Mouse (Mus musculus) T-helper 2 cell (primary cell): ENCODE data around the gene Spata2.

ENCODE experiments used
- in situ Hi-C: fragments of 300-600 bp; cut with MboI, MseI; formaldehyde crosslinking; loops from one replicate; pipeline ENCODE4 v1.15.1; 2025; ENCODE audit warnings: high pct_unique_total_duplicates

The Spata2 gene

DNA sequence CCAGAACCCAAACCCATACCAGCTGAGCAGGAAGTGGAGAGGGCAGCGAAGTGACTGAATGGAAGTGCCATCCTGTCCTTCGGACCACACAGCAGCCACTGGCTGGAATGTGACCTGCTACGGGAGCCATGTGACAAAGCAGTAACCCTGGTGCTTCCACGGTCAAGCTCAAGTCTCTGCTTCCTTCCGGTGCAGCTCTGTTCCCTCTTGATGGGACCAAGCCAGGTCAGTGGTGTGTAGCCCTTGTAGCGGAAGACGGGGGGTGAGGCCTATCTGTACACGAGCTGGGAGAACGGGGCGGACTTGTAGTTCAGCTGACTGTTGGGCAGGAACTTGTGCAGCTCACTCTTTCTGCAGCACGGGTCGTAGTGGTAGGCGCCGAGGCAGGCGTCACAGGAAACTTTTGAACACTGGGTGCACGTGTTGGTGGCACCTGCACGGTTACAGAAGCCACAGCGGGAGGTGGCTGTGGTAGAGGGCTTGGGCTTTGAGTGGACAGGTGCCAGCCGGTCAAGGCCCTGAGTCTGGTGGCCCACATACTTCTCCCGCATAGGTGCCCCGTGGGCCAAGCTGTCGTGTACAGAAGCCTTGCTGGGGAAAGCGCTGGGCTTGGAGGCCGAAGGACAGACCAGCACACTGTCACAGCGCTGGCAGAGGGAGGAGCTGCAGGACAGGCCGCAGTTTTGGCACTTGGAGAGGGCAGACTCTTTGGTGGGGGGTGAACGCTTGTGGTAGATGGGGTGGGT lies 9.4 kb downstream of the Spata2 start:
- in situ Hi-C loops: no loop called here

DNA sequence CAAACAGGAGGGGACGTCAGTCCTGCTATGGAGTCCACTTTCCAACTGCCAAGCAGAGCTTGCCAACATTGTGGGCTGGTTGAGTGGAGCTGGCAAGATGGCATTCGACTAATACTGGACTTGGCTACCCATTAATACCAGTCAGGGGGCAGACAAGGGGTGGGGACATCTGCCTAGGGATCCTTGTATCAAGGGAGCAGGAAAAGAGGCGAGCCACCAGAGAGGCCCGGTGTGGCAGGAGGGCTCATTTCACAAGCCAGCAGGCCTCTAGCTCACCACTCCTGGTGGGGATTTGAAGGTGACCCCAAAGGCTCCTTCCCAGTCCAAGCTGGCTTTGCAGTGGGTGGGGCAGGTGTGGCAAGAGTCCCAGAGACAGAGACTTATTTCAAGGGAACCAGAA lies 10.0 kb downstream of the Spata2 start:
- in situ Hi-C loops: no loop called here

DNA sequence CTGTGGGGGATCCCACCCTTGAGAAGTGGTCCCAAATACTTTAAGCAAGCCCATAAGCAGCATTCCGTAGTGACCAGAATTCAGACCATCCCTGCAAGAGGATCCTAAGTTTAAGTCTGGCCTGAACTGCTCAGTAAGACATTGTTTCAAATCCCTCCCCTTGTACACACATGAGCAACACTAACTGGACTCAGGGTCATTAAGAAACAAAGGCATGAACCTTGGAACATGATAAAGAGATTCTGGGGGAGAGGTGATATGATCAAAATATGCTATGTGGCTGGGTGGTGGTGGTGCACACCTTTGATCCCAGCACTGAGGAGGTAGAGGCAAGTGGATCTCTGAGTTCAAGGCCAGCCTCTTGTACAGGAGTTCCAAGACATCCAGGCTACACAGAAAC lies 13.2 kb downstream of the Spata2 start:
- in situ Hi-C loops: no loop called here

DNA sequence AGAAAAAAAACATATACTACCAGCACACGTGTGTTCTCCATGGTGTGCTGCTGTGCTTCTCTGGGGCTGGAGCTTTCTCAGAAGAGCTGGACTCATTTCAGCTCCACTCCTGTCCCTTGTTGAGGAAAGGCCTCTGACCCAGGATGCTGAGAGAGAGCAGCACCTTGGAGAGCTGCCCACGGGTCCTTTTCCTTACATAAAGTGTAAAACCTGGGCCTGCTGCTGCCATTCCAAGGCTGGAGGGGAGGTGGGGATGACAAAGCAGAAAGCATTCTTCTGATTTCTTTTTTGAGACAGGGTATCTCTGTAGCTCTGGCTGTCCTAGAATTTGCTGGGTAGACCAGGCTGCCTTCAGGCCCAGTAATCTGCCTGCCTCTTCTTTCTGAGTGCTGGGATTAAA lies 14.6 kb downstream of the Spata2 start:
- in situ Hi-C loops: no loop called here

DNA sequence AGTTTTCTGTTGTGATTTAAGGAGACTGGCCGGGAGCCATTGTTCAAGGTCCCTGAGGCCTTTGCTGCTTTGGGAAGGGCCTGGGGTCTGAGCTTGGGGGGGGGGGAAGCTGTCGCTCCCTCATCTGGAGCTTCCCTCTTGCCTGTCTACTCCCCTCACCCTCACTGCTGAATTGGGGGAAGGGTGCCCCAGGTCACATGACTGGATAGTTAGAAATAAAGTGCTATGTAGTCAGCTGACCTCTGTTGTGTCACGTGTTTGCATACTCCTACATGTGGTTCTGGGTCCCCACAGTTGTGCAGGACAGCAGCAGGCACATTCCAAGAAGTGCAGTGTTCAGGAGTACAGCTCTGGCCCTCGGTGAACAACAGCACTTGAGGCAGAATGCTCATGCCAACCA lies 15.9 kb downstream of the Spata2 start:
- in situ Hi-C loops: no loop called here

DNA sequence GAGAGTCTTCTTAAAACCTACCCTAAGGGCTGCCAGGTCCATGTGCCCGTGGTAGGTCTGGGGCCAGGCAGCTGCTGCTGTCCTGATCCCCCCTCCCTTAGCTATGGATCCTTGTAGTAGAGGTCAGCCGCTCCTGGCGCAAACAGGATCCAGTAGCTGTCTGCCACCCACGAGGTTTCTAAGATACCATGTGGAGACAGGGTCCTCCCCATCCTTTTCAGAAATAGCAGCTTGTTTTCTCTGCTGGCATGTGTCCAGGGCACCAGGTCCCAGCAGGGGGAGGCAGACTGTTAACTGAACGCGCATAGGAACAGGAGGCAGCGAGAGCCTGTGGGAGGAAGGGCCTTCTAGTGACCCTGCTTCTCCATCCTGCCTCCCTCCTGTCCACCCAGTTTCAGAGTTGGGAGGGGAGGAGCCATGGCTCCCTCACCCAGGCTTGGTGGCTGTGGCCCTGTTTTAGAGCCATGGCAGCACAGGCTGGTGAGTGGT lies 16.4 kb downstream of the Spata2 start:
- in situ Hi-C loops: no loop called here

DNA sequence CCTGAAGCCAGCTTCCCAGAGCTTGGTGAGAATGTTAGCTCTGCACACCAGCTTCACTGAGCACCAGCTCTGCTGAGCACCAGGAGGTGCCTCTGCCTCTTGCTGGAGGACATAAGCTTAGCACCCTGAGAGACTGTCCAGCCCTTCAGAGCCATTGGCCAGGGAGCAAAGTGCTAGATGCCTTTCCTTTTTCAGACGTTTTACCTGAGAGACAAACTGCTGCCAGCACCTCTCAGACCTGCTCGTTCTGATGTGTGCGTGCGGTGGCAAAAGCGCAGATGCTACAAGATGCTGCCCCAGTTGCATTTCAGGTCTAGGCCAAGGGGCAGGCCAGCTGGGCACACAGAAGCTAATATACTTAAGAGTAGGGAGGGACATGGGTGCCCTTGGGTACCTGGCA lies 17.1 kb downstream of the Spata2 start:
- in situ Hi-C loops: no loop called here

DNA sequence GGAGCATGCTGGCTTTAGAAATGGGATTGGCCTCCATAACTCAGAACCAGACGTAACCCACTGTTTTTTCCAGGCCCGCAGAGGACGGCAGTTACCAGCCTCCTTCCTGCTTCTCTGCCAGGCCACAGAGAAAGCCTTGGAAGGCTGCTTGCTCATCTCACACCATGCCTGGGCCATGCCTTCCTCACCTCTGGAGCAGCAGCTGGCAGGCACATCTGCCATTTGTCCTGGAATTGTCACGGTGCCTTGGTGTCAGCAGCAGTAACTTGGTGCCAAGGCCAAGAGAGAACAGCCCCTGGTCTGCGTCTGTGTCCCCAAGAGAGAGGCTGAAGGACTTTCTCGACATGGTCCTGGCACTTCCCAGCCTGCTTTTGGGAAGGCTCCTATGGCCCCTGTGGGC lies 18.5 kb downstream of the Spata2 start:
- in situ Hi-C loops: no loop called here

DNA sequence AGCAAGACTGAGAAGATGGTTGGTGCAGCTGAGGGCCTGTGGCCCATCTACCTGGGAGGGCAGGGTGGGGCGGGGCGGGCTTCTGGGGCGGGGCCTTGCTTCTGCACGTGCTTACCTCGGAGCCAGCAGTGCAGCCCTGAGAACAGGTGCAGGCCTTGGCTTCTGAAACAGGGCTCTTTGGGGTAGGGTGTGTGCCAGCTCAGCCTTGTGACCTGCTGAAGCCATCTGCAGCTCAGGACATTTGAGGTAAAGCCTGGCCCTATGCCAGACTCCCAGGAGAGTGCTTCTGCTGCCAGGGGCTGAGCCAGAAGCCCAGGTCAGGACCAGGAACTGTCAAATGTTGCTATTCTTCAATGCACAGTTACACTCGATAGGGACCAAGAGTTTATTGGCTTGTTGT lies 21.1 kb downstream of the Spata2 start:
- in situ Hi-C loops: no loop called here

DNA sequence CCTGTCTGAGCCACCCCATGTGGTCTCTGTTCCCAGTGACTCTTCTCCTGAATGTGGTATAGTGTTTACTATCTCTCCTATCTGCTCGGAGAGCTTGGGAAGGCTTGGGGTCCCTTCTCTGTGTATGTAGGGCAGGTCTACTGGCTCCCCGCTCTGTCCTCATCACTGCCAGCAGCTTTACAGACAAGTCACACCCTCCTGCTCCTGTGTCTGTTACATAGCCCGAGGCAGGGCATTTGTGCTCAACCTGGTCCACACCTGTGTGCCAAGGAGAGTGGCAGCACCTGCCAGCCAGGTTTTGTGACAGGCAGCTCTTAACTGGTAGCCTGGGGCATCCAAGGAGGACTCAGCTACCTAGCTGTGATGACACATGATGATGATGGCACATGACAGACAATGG lies 22.1 kb downstream of the Spata2 start:
- in situ Hi-C loops: no loop called here

DNA sequence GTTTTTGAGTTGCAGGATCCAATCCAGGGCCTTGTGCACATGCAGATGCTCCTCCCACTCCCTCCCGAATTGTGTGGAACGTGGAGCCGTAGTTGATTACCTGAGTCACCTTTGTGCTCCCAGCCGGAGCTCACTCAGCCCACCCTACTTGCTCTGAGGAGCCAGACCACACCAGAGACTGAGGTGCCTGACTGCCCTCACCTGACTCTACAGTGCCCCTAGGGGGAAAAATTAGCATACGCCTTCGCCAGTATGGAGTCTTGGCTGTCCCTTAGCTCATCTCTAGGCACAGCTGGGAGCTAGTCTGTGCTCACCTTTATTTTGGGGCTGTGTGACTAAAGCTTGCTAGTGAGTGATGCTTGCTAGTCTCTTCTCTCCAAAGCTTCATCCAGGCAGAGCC lies 24.2 kb downstream of the Spata2 start:
- in situ Hi-C loops: loop anchor here (5.0 kb wide), 1 partner anchor 186 kb away; no protein-coding TSS in a partner anchor

DNA sequence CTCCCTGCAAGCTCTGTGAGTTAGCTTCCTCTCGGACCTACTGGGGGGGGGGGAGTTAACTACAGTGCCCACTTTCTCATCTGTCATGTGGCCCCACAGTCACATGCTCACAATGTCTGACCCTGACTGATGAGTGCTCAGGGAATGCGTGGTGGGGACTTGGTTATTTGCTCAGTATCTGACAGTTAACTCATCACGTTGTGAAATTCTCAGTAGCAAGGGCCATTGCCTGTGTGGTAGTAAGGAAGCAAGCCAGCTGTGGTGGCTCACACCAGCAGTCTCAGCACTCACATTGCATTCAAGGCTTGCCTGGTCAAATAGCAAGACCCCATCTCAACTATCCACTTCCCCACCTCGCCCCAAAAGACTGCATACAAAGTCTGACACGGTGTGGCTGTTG lies 25.5 kb downstream of the Spata2 start:
- in situ Hi-C loops: loop anchor here (5.0 kb wide), 1 partner anchor 185 kb away; no protein-coding TSS in a partner anchor

DNA sequence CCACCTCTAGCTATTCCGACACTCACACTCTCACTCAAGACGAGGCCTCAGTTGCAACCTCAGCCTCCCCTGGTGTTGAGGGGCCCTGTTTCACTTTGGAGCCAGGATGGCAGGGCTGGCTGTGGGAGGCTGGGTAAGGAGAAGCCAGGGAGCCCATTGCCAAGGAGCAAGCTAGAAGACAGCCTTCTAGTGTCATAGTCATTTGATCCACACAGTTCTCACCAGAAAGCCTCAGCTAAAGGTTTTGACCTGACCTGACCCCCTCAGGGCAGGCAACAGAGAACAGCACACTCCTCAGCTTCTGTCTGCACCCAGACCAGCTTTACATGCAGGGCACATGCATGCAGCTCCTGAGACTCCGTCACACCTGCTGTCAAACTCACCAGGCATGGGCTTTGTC lies 26.7 kb downstream of the Spata2 start:
- in situ Hi-C loops: loop anchor here (5.0 kb wide), 1 partner anchor 184 kb away; no protein-coding TSS in a partner anchor

DNA sequence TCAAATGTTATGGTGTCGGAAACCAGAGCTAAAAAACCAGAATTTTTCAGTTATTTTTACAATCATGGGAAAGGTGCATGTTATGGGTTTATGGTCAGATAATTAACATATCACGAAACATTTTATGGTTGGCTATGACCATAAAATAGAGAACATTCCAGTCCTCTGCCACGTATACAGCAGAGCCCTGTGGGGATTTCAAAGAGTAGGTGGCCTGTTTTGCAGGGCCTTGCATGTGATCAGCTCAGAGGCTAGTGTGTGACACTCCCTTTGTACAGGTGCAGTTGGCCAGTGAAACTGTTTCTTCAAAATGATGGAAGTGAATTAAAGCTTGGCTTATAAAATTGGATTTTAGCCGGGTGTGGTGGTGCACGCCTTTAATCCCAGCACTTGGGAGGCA lies 28.9 kb downstream of the Spata2 start:
- in situ Hi-C loops: no loop called here

DNA sequence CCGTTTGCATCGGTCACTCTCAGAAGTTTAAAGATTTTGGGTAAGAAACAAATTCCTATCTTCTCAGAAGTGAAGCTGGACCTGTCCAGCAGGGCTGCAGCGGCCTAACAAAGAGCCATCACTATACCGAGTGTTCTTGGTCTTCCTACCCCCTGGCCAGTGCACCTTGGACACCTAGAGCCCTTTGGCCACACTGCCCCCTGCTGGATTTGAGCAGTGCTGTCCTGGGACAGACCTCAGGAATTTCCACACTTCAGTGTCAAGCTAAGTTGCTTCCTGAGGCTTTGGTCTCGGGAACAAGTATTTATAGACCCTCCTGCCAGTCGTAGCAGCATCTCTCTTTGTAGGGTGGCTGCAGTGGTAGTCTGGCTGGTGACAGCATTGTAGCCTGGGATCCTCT lies 29.7 kb downstream of the Spata2 start:
- in situ Hi-C loops: no loop called here

DNA sequence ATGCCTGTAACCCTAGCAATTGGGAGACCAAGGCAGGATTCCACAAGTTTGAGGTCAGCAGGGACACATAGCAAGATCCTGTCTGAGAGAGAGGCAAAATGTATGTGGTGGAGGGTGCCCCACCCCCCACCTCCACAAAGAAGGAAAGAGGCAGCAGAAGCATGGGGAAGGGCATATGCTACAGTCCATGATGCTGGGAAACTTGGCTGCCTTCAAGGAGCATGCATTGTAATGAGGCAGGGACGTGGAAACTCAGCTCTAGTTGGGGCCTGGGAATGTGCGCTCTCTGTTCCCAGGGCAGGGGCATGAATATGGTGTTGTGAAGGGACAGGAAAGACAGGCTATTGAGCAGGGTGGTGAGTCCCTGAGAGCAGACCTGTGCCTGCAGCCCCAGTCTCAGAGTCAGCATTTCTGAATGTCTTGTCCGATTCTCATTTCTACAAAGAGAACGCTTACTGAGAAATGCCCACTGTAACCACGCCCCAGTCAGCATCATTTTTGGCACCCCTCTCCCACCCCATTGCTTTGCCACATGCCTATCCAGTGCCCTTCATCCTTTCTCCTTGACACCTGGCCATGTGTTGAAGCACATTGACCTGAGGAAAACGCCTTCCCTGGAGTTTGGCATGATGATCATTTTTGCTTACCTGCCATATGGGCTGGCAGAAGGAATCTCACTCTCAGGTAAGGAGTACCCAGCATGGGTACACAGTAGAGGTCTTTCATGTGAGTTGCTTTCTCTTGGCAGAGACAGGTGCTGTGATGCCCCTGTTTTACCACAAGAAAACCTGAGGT lies 33.4 kb downstream of the Spata2 start:
- in situ Hi-C loops: no loop called here

DNA sequence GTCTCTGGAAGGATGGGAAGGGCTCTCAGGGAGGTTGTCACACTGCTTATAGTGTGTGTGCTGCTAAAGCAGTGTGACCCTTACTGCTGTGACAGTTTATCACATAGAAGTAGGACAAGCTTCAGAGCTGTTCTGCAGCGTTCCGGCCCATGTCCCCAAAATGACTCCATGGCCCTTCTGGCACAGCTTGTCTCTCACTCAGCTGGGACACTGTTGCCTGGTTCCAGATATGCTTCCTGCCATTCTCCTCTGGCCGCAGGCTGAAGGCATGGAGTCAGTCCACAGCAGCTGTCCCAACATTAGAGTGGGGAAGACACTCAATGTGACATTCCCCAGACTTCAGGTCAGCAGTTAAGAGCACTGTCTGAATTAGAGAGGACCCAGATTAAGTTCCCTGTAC lies 34.1 kb downstream of the Spata2 start:
- in situ Hi-C loops: no loop called here

DNA sequence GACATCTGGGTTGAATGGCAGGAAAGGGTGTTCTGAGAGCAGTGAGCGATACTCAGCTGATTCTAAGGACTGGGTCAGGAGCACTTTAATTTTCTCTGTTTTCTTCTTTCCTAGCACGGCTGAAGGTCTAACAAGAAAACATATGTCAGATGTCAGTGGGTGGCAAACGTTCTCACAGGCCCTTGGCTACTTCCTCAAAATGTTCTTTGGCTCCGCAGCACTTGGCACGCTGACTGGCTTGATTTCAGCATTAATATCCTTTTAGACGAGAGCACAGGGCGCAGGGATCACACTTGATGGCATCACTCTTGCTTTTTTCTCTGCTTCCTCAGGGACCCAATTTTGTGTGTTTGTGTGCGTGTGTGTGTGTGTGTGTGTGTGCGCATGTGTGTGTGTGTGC lies 35.5 kb downstream of the Spata2 start:
- in situ Hi-C loops: no loop called here

DNA sequence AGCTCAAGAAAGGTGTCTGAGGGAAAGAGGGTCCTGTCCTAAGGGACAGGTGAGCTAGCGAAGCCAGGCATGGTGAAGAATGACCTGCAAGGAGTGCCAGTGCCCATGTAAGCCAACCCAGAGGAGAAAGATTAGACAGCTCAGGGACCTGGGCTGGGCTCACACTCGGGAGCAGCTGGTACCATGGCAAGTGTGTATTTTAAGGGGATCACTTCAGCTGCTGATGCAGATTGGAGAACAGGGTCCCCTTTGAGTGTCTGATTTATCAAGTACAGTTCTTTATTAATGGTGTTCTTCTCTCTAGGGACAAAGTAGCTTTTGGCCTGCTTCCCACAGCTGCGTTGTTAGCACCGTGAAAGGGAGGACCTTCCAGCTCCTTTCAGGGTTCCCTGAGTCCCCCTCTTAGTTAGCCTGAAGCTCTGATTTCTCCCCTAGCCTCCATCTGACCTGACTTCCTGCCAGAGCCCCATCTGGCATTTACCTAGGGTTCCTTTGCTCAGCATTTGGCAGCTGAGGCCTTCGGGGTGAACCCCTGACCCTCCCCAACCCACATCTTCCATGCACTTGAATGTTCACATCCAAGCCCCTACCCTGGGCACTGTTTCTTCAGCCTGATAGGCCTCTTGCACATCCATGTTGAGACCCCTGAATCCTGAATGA lies 36.2 kb downstream of the Spata2 start:
- in situ Hi-C loops: no loop called here

DNA sequence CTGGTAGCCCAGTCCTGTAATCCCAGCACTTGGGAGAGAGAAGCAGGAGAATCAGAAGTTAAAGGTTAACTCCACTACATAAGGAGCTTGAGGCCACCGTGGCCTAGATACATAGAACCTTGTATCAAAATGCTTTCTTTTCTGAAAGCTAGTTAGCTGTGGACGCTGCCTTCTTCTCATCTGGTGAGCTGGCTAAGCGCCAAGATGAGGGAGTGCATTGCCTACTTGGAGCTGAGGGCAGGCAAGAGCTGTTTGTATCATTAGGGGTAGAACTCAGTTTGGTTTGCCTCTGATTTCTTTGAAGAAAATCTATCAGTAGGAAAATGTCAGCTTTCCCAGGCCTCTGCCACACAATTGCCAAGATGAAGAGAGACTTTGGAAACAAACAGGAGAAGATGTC lies 38.9 kb downstream of the Spata2 start:
- in situ Hi-C loops: no loop called here

DNA sequence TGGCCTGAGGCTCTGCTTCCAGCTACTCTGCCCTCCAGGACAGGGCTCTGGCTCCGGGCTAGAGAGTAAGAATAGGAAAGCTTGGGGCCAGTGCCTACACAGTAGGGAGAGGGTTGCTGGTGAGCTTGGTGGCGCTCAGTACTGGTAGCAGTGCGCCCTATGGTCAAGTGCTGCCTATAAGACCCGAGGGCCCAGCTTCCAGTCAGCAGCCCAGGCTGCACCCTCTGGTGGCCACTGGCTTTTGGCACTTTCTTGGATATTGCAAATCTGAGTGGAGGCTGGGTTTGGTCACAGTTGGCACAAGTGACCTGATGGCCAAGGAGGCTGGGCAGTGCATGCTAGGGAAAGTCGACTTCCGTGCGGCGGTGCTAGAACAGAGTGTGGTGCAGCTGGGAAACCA lies 42.0 kb downstream of the Spata2 start:
- in situ Hi-C loops: no loop called here
